Mouse (Mus musculus): ENCODE data around the gene Wnt7a.

Wnt7a gene

DNA sequence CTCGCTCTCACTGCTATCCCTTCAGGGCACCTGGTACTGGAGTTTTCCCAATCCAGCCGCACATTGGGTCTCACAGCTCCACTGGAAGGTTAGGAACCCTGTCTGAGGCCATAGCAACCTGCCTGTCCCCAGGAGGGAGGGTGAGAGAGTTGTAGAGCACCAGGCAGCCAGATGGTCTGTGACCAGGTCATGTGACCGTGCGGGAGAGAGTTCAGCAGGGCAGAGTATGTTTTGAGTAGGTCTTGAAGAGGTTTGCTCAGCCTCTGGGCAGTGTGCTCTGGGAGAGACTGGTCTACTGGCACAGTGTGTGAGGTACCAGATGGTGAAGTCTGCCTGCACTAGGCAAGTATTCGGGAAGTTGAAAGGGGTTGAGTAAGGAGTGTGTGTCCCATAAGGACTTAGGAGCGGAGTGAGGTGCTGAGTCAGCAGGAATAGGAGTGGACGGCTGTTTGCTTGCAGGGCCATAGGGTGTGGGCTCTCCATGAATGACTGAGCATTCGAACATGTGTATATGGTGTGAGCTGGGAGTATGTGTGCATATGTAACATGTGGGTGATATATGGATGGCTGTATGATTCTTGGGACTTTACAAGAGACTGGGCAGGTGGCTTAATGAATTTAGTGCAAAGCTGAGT lies 71.4 kb downstream of the Wnt7a start:
- DNase-seq (ENCODE audit: low spot score in 2 of 2), result no peak

DNA sequence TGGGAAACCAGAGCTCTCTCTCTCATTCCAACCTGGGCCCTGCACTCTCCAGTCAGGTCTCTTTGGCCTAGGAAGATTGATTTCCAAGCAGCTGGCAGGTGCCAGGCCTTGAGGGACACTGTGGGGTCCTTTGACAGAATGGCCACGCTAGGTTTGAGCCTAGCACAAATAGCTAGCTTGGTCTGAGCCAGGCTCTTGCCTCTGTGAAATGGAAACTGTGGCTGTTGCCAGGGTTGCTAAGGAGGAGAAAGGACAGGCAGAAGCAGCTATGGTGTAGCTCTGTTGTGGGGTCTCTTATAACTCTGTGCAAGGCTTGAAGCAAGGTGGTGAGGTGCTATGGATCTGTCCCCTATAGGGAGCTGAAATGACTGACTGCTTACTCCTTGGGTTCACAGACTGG lies 75.7 kb downstream of the Wnt7a start:
- no peak for DNase-seq (ENCODE audit: low spot score in 2 of 2)

DNA sequence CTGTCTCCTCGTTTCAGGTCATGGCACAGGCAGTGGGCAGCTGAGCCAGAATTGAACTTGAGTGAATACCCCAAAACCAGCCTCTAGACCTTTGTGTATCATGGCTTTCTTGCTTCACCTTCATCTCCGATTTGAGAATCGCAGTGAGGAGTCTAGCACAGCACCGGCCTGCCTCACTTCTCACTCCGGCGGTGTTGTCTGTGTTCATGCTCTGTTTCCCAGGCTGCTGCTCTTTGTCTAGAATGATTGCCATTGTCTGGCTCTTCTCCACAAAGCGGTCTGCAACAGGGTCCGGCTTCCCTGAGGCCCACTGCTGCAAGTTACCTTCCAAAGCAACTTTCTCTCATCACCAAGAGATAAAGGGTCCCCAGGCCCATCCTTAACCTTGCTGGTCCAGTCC lies 79.3 kb downstream of the Wnt7a start:
- DNase-seq (ENCODE audit: low spot score in 2 of 2), result no peak

DNA sequence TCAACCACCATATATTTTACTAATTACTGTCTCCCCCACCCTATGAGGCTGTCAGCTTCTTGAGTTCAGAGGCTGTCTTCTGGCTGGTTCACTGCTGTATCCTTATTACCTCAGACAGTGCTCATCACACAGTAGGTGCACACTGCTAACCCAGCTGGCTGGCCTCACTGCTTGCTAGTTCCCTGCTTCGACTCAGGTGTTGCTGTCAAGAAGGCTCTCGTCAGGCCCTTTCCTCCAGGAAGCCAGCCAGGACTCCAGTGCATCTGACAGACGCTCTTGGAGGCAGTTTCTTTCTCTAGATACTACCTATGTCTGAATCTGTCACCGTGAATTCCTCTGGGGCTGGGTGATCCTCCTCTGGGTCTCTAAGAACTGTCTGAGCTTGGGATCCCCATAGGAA lies 85.6 kb downstream of the Wnt7a start:
- DNase-seq (ENCODE audit: low spot score in 2 of 2), result no peak

DNA sequence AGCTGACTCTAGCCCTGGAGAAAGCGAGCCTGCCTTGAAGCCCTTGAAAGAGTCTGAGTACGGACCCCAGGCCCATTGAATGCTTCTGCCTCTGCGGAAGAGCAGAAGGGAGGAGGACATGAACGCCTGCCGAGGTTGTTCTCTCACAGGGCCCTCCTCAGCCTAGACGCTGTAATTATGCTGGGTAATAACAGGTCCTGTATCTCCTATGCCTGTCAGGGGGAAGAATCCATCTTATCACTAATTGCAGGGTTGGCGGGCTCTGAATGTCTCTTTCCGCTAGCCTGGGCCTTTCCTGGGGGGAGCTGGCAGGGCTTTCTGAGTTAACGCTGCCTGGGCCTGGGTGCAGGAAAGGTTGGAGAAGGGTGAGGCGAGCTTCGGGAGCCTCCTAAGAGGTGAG lies 86.4 kb downstream of the Wnt7a start:
- DNase-seq (ENCODE audit: low spot score in 2 of 2), result no peak

DNA sequence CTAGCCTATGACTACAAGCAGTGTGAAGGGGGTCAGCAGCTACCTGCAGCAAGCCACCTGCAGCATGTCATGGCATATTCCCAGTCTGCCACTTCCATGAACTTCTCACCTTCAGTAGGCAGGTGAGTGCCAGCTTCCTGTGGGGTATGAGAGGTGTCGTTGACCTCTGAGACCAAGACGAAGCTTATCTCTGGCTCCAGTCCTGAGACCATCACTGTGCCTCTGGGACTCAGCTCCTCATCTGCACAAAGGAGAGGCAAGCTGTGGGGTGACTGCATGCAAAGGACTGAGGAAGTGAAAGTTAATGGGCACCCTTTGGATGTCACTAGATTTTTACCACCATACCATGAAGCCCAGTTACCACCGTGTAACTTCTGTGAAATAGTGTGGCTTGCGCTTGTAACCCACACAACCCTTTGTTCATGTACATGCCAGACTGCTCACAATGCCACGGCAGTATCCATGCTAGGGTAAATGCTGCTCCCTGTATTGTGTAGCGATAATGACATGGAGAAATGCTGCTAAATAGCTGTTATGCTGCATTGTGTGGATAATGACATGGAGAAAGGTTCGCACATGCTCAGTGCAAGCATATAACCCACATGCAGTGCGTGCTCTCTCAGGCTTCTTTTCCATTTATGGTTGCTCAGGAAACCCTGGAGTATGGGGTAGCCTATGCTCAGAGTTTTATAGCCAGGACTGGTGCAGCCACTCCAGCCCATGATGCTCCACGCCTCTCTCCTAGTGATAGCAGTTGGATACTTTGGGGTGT lies 89.0 kb downstream of the Wnt7a start:
- DNase-seq (ENCODE audit: low spot score in 2 of 2), result no peak
